Mouse (Mus musculus) lung, postnatal 0 days (tissue): ENCODE measurements around the gene Cers6. TPM values are rescaled to one million over a fixed set of nuclear protein-coding genes. Genes with fewer than 3 reads are reported as not detected.
A peak's percentile ranks its signal among the peaks of the same experiment; 100 is the strongest.

Experiments used
- ATAC-seq: fragments of 200-750 bp; cut with Nextera tagmentation; 2 replicates; pipeline ENCODE4 v1.8.0; 2017; ENCODE audit warnings: moderate library complexity
- DNase-seq: peaks from one replicate; pipeline ENCODE4 v3.0.0-alpha.2; 2016; ENCODE audit warnings: low spot score
- H3K27ac ChIP-seq: fragments of 300-500 bp; sonication (generic); 2 replicates; pipeline ENCODE4 v1.5.1; 2014; ENCODE audit warnings: antibody characterized with exemption, mild to moderate bottlenecking, low read length, mixed read lengths
- H3K27me3 ChIP-seq: fragments of 300-500 bp; sonication (generic); replicated peaks from 2 replicates; pipeline ENCODE4 v1.6.1; 2014; ENCODE audit warnings: low read length, mixed read lengths; ENCODE audit not compliant: insufficient read depth
- H3K36me3 ChIP-seq: fragments of 300-500 bp; sonication (generic); 2 replicates; pipeline ENCODE4 v1.6.1; 2014; ENCODE audit warnings: low read length, mixed read lengths; ENCODE audit not compliant: insufficient read depth
- H3K4me1 ChIP-seq: fragments of 300-500 bp; sonication (generic); 2 replicates; pipeline ENCODE4 v1.6.1; 2014; ENCODE audit warnings: antibody characterized with exemption, low read depth, low read length, mixed read lengths; ENCODE audit not compliant: insufficient read depth
- H3K4me2 ChIP-seq: fragments of 300-500 bp; sonication (generic); replicated peaks from 2 replicates; pipeline ENCODE4 v1.6.1; 2014; ENCODE audit warnings: low read depth, mild to moderate bottlenecking, low read length, moderate library complexity, mixed read lengths
- H3K4me3 ChIP-seq: fragments of 300-500 bp; sonication (generic); 2 replicates; pipeline ENCODE4 v1.5.1; 2014; ENCODE audit warnings: low read depth, low read length
- H3K9ac ChIP-seq: fragments of 300-500 bp; sonication (generic); replicated peaks from 2 replicates; pipeline ENCODE4 v1.6.1; 2014; ENCODE audit warnings: low read depth, mild to moderate bottlenecking
- H3K9me3 ChIP-seq: fragments of 300-500 bp; sonication (generic); 2 replicates; pipeline ENCODE4 v1.6.1; 2016; ENCODE audit warnings: low read length, mixed read lengths
- CTCF ChIP-seq: IDR thresholded peaks from 2 replicates; pipeline ENCODE4 v1.5.1; 2016; ENCODE audit warnings: antibody characterized with exemption, mild to moderate bottlenecking
- EP300 ChIP-seq: IDR thresholded peaks from 2 replicates; pipeline ENCODE4 v1.6.1; 2016; ENCODE audit warnings: antibody characterized with exemption, mild to moderate bottlenecking, control low read depth
- WGBS: fragments of 180-500 bp; shearing (Covaris S2); extraction: QIAGEN DNeasy Blood & Tissue Kit; methylation state at CpG from one replicate; pipeline ENCODE4 v1.1.7; 2014; 5-methylcytosine and 5-hydroxymethylcytosine counted together
- polyA plus RNA-seq: library from polyadenylated mRNA; unstranded; fragments of >200 nt; fragmentation: Nextera tagmentation; extraction: Ambion mirVana; gene quantifications from 2 replicates; pipeline ENCODE4 v1.2.1, GENCODE M21; 2015

The Cers6 gene
- polyA plus RNA-seq, 1 experiment from 2014 or later = 9.6 TPM

DNA sequence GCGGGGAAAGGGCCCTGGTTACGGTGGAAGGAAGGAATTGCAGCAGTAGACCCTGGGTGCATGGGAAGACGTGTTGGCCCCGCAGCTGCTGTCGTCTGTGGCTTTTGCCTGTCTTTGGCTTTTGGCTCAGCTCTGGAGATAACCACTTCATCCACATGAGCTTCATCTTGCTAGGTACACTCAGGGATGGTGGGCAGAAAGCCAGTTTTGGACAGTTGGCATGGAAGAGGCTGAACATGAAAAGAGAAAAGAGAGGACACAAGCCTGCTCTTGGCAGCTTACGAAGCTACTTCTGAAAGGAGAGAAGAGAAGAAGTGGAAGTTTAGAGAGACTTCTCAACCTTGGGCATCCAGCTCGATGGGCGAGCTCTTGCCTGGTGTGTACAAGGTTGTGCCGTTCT lies 153.0 kb downstream of the Cers6 start:
- H3K27me3 ChIP-seq = no peaks in the 10 kb centered on the region
- H3K4me3 ChIP-seq = no peak overlapping the region
- H3K4me2 ChIP-seq = no peak overlapping the region
- no peak overlapping the region for H3K9ac ChIP-seq
- no peaks in the 10 kb centered on the region for H3K4me1 ChIP-seq
- ATAC-seq (no peak), DNase-seq (no peak)
- no peaks in the 10 kb centered on the region for H3K9me3 ChIP-seq
- 91% methylated on average over 9 of the region's 9 CpGs for WGBS
- no peak overlapping the region for H3K27ac ChIP-seq
- TF ChIP-seq EP300 (no peak), CTCF (no peak)
- no peaks in the 10 kb centered on the region for H3K36me3 ChIP-seq

GRCm38 (mm10) chr2:69015172-69015724 lies 154.0 kb downstream of the Cers6 start:
- no peak overlapping the region for H3K9ac ChIP-seq
- TF ChIP-seq CTCF = no peak
- no peaks in the 10 kb centered on the region for H3K36me3 ChIP-seq
- WGBS = 76% methylated on average over 9 of the region's 9 CpGs
- DNase-seq = peak; percentile 21
- no peak overlapping the region for H3K4me3 ChIP-seq
- H3K4me2 ChIP-seq = no peak overlapping the region
- H3K4me1 ChIP-seq = no peaks in the 10 kb centered on the region
- H3K27me3 ChIP-seq = no peaks in the 10 kb centered on the region
- H3K27ac ChIP-seq = no peak overlapping the region
- no peaks in the 10 kb centered on the region for H3K9me3 ChIP-seq
- no peak for ATAC-seq

GRCm38 (mm10) chr2:69015822-69016221 lies 154.6 kb downstream of the Cers6 start:
- Histone ChIP-seq H3K27ac (no peak overlapping the region), H3K9ac (no peak overlapping the region), H3K4me1 (no peaks in the 10 kb centered on the region), H3K36me3 (no peaks in the 10 kb centered on the region), H3K27me3 (no peaks in the 10 kb centered on the region), H3K4me3 (no peak overlapping the region), H3K9me3 (no peaks in the 10 kb centered on the region), H3K4me2 (no peak overlapping the region)
- DNase-seq (no peak), ATAC-seq (no peak)
- no peak for TF ChIP-seq EP300
- WGBS = 68% methylated on average over 5 of the region's 5 CpGs

GRCm38 (mm10) chr2:69019026-69019565 lies 157.9 kb downstream of the Cers6 start:
- Histone ChIP-seq H3K9ac (no peak overlapping the region), H3K4me3 (no peak overlapping the region), H3K4me1 (no peaks in the 10 kb centered on the region), H3K27me3 (no peaks in the 10 kb centered on the region), H3K27ac (no peak overlapping the region), H3K4me2 (no peak overlapping the region), H3K9me3 (no peaks in the 10 kb centered on the region), H3K36me3 (no peaks in the 10 kb centered on the region)
- no peak for TF ChIP-seq CTCF
- TF ChIP-seq EP300 = no peak
- 87% methylated on average over 13 of the region's 13 CpGs for WGBS
- ATAC-seq (no peak), DNase-seq (no peak)

DNA sequence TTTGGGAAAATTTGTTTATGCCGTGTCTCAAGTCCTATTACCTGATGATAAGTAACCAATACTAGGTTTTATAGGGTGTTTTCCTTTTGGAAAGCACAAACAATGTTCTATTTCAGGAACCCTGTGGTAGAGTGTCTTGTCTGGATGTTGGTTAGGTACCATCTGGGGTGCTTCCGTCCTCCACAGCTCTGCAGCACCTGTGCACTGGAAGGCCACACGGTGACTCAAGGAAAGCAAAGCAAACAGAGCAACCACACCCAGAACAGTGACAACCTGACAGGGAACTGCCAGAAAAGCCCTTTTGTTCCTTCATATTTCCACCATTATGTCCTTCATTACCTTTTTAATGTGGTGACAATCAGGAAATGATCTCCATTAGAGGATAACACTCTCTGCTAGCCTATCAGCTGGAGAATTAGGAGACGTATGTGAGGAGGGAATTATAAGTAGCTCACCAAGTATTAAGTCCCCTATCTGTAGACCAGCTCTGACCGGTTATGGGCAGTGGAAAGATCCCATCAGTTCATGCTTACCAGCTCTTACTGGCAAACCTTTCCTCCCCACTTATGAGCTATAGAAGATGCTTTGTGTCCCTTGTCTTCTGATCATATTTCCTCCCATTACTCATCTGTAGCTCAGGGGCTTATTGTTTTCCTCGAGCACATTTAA lies 158.7 kb downstream of the Cers6 start:
- no peak for ATAC-seq
- 66% methylated on average over 6 of the region's 6 CpGs for WGBS
- no peak overlapping the region for H3K4me3 ChIP-seq
- TF ChIP-seq CTCF (no peak), EP300 (no peak)
- H3K4me1 ChIP-seq = no peaks in the 10 kb centered on the region
- H3K27ac ChIP-seq = no peak overlapping the region
- no peak for DNase-seq
- H3K9ac ChIP-seq = no peak overlapping the region
- H3K27me3 ChIP-seq = no peaks in the 10 kb centered on the region
- no peak overlapping the region for H3K4me2 ChIP-seq
- H3K36me3 ChIP-seq = no peaks in the 10 kb centered on the region
- no peaks in the 10 kb centered on the region for H3K9me3 ChIP-seq

DNA sequence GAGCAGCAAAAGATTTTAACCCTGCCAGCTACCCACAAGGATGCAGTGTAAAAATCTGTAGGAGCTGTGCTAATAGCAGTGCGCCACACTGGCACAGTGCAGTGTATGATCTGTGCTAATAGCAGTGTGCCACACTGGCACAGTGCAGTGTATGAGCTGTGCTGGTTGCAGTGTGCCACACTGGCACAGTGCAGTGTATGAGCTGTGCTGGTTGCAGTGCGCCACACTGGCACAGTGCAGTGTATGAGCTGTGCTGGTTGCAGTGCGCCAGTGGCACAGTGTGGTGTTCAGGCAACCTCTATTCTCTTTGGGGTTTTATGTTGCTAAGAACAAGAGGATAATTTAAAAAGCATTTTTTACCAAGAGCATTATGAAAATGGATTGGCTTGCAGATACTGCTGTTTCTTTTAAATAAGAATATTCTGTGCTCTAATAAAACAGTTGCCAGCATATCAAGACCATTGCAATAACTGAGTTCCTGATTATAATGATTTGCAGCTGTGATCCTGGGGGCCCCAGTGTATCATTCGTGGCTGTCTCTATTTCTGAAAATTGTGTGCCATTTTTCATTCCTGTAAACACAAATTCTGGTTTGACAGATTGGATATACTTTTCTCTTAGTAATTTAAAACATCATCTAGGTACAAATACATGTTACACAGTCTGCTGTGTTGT lies 159.5 kb downstream of the Cers6 start:
- no peak overlapping the region for H3K27ac ChIP-seq
- ATAC-seq (no peak), DNase-seq (no peak)
- H3K36me3 ChIP-seq = no peaks in the 10 kb centered on the region
- no peaks in the 10 kb centered on the region for H3K4me1 ChIP-seq
- H3K4me2 ChIP-seq = no peak overlapping the region
- TF ChIP-seq EP300 (no peak), CTCF (no peak)
- no peaks in the 10 kb centered on the region for H3K9me3 ChIP-seq
- 80% methylated on average over 4 of the region's 4 CpGs for WGBS
- no peak overlapping the region for H3K4me3 ChIP-seq
- no peaks in the 10 kb centered on the region for H3K27me3 ChIP-seq
- no peak overlapping the region for H3K9ac ChIP-seq
